8 mouse cellular contexts compared by ENCODE assay signal in genomic region chr9:62812216-62813049, GRCm38 (mm10). TPM values are rescaled to one million over a fixed set of nuclear protein-coding genes. Genes with fewer than 3 reads are reported as not detected.
DNase-seq lines count a peak whose midpoint lies in the region; ATAC-seq lines count a peak whose summit lies in the region.

No protein-coding gene starts in this region.

- ATAC-seq in embryonic facial prominence, embryonic 11.5 days (replicated peaks; ENCODE audit: insufficient number of reproducible peaks, low FRiP score, low TSS enrichment, low read depth): peak; percentile 35; the same call in 1 of the 2 replicates
- ATAC-seq in limb, embryonic 11.5 days (ENCODE audit: insufficient number of reproducible peaks, low FRiP score, low TSS enrichment, low read depth): no peak
- no peak for ATAC-seq in monocyte, adult 5-6 weeks (replicated peaks; ENCODE audit: insufficient number of reproducible peaks, low FRiP score, low TSS enrichment, poor library complexity, severe bottlenecking)

- peak; percentile 4 for DNase-seq in gastrocnemius, adult 18-20 months (ENCODE audit: low spot score)
- no peak for DNase-seq in gastrocnemius, postnatal 10 days
- DNase-seq in 3T3-L1 (ENCODE audit: low read depth, low spot score): peak; percentile 59
- DNase-seq in embryonic facial prominence, embryonic 11.5 days (ENCODE audit: low spot score): peak; percentile 19
- no peak for DNase-seq in limb, embryonic 11.5 days (ENCODE audit: low spot score)
- DNase-seq in retina, embryonic 14.5 days (ENCODE audit: low spot score): peak; percentile 63
- no peak for DNase-seq in thymus, postnatal 0 days (ENCODE audit: low spot score)

- H3K4me1 ChIP-seq in embryonic facial prominence, embryonic 11.5 days (ENCODE audit: control insufficient read depth, insufficient read depth, low read length): no peaks in the 10 kb centered on the region
- H3K4me1 ChIP-seq in limb, embryonic 11.5 days (ENCODE audit: control insufficient read depth, insufficient read depth, low read length): peaks cover 6% of the 10 kb centered on the region; the same call in 1 of the 2 replicates

- no peaks in the 10 kb centered on the region for H3K27me3 ChIP-seq in embryonic facial prominence, embryonic 11.5 days (ENCODE audit: control insufficient read depth, insufficient read depth, low read length)
- H3K27me3 ChIP-seq in limb, embryonic 11.5 days (ENCODE audit: control insufficient read depth, insufficient read depth, low read length): no peaks in the 10 kb centered on the region

- H3K4me2 ChIP-seq in embryonic facial prominence, embryonic 11.5 days (ENCODE audit: low read depth, low read length): peak overlapping the region; percentile 49
- H3K4me2 ChIP-seq in limb, embryonic 11.5 days (ENCODE audit: low read depth, severe bottlenecking): peak overlapping the region; percentile 54

- H3K9me3 ChIP-seq in embryonic facial prominence, embryonic 11.5 days (replicated peaks; ENCODE audit: control insufficient read depth, low read length): no peaks in the 10 kb centered on the region
- H3K9me3 ChIP-seq in limb, embryonic 11.5 days (ENCODE audit: control insufficient read depth, low read length): no peaks in the 10 kb centered on the region

- H3K27ac ChIP-seq in embryonic facial prominence, embryonic 11.5 days (replicated peaks; ENCODE audit: low read depth, low read length): peak overlapping the region; percentile 88; the same call in 1 of the 2 replicates
- peak overlapping the region; percentile 94; the same call in 1 of the 2 replicates for H3K27ac ChIP-seq in limb, embryonic 11.5 days (replicated peaks; ENCODE audit: low read depth, low read length)

- H3K4me3 ChIP-seq in embryonic facial prominence, embryonic 11.5 days (ENCODE audit: low read depth, low read length): peak overlapping the region; percentile 97
- H3K4me3 ChIP-seq in limb, embryonic 11.5 days (ENCODE audit: low read depth, low read length): peak overlapping the region; percentile 96

- no peaks in the 10 kb centered on the region for H3K36me3 ChIP-seq in embryonic facial prominence, embryonic 11.5 days (replicated peaks; ENCODE audit: control insufficient read depth, insufficient read depth, low read depth, low read length)
- no peaks in the 10 kb centered on the region for H3K36me3 ChIP-seq in limb, embryonic 11.5 days (ENCODE audit: control insufficient read depth, insufficient read depth, low read length)

- 14% methylated on average over 14 of the region's 14 CpGs for WGBS in embryonic facial prominence, embryonic 11.5 days
- 20% methylated on average over 14 of the region's 14 CpGs for WGBS in limb, embryonic 11.5 days

- peak overlapping the region; percentile 88 for H3K9ac ChIP-seq in embryonic facial prominence, embryonic 11.5 days (replicated peaks; ENCODE audit: low read length)
- H3K9ac ChIP-seq in limb, embryonic 11.5 days (ENCODE audit: low read length): peak overlapping the region; percentile 92

RNA-seq across cellular contexts. Expression of gene Fem1b, which starts 0.7 kb away (rescaled TPM):
- 10 to 100 TPM; 11.4 to 12.5 TPM for total RNA-seq in gastrocnemius, adult 18-20 months (2021)
- total RNA-seq in gastrocnemius, postnatal 10 days (2021): 10 to 100 TPM; 20.2 to 24.2 TPM
- 38.4 and 41.1 TPM in 2 replicates for polyA plus RNA-seq in embryonic facial prominence, embryonic 11.5 days (2014; fragmentation: Nextera tagmentation; extraction: Ambion mirVana)
- 36.6 and 42.2 TPM in 2 replicates for polyA plus RNA-seq in limb, embryonic 11.5 days (2014; fragmentation: Nextera tagmentation; extraction: Ambion mirVana)
- 17.9 to 19.1 TPM (median 18.0 TPM) in 3 replicates for total RNA-seq in monocyte, adult 5-6 weeks (2017)
- 11.3 and 11.6 TPM in 2 replicates for polyA plus RNA-seq in thymus, postnatal 0 days (2015; fragmentation: Nextera tagmentation; extraction: Ambion mirVana)

RNA-seq across cellular contexts. Expression of gene Cln6, which starts 26.2 kb away (rescaled TPM):
- 10 to 100 TPM; 18.9 to 20.1 TPM for total RNA-seq in gastrocnemius, adult 18-20 months (2021)
- 10 to 100 TPM; 12.1 to 13.1 TPM for total RNA-seq in gastrocnemius, postnatal 10 days (2021)
- 9.2 and 10.5 TPM in 2 replicates for polyA plus RNA-seq in embryonic facial prominence, embryonic 11.5 days (2014; fragmentation: Nextera tagmentation; extraction: Ambion mirVana)
- 17.3 and 18.6 TPM in 2 replicates for polyA plus RNA-seq in limb, embryonic 11.5 days (2014; fragmentation: Nextera tagmentation; extraction: Ambion mirVana)
- total RNA-seq in monocyte, adult 5-6 weeks (2017): 4.7 to 8.7 TPM (median 6.7 TPM) in 3 replicates
- polyA plus RNA-seq in thymus, postnatal 0 days (2015; fragmentation: Nextera tagmentation; extraction: Ambion mirVana): 23.1 and 26.7 TPM in 2 replicates

RNA-seq across cellular contexts. Expression of gene Calml4, which starts 45.4 kb away (rescaled TPM):
- total RNA-seq in gastrocnemius, adult 18-20 months (2021): 1 to 10 TPM; 1.2 to 1.3 TPM
- total RNA-seq in gastrocnemius, postnatal 10 days (2021): 1 to 10 TPM; 7.1 TPM
- polyA plus RNA-seq in embryonic facial prominence, embryonic 11.5 days (2014; fragmentation: Nextera tagmentation; extraction: Ambion mirVana): 0.88 and 1.2 TPM in 2 replicates
- 4.7 and 4.9 TPM in 2 replicates for polyA plus RNA-seq in limb, embryonic 11.5 days (2014; fragmentation: Nextera tagmentation; extraction: Ambion mirVana)
- total RNA-seq in monocyte, adult 5-6 weeks (2017): 0.48 TPM in 1 of 3 replicates, not detected in the others
- 5.5 and 5.6 TPM in 2 replicates for polyA plus RNA-seq in thymus, postnatal 0 days (2015; fragmentation: Nextera tagmentation; extraction: Ambion mirVana)

Comparison
In these comparisons a context has a peak if more than half of its experiments do, and no peak if none do; other contexts are left out.
1. DNase-seq: peak in gastrocnemius, adult 18-20 months (single experiment), 3T3-L1 (single experiment), embryonic facial prominence, embryonic 11.5 days (single experiment) and retina, embryonic 14.5 days (single experiment); none in gastrocnemius, postnatal 10 days (single experiment), limb, embryonic 11.5 days (single experiment) and thymus, postnatal 0 days (single experiment).